Mouse (Mus musculus) embryonic facial prominence, embryonic 14.5 days (tissue): ENCODE data around the gene Rasgef1c. TPM values are rescaled to one million over a fixed set of nuclear protein-coding genes. Genes with fewer than 3 reads are reported as not detected.
A peak's percentile ranks its signal among the peaks of the same experiment; 100 is the strongest.

Experiments used
- ATAC-seq: fragments of 200-750 bp; cut with Nextera tagmentation; 2 replicates; pipeline ENCODE4 v1.8.0; 2017; ENCODE audit warnings: low read depth, moderate number of reproducible peaks, moderate TSS enrichment
- DNase-seq: peaks from one replicate; pipeline ENCODE4 v3.0.0-alpha.2; 2015; ENCODE audit warnings: low spot score
- H3K27ac ChIP-seq: fragments of 300-500 bp; sonication (generic); replicated peaks from 2 replicates; pipeline ENCODE4 v1.5.1; 2014; ENCODE audit warnings: low read depth, mild to moderate bottlenecking, low read length, moderate library complexity
- H3K27me3 ChIP-seq: fragments of 300-500 bp; sonication (generic); replicated peaks from 2 replicates; pipeline ENCODE4 v1.6.1; 2014; ENCODE audit warnings: low read length; ENCODE audit not compliant: control insufficient read depth, insufficient read depth
- H3K36me3 ChIP-seq: fragments of 300-500 bp; sonication (generic); 2 replicates; pipeline ENCODE4 v1.6.1; 2014; ENCODE audit warnings: low read length, mixed read lengths; ENCODE audit not compliant: control insufficient read depth, insufficient read depth
- H3K4me1 ChIP-seq: fragments of 300-500 bp; sonication (generic); 2 replicates; pipeline ENCODE4 v1.6.1; 2014; ENCODE audit warnings: antibody characterized with exemption, low read length; ENCODE audit not compliant: control insufficient read depth, insufficient read depth
- H3K4me2 ChIP-seq: fragments of 300-500 bp; sonication (generic); 2 replicates; pipeline ENCODE4 v1.6.1; 2014; ENCODE audit warnings: low read depth, mild to moderate bottlenecking, low read length, moderate library complexity, mixed read lengths
- H3K4me3 ChIP-seq: fragments of 300-500 bp; sonication (generic); 2 replicates; pipeline ENCODE4 v1.5.1; 2014; ENCODE audit warnings: low read depth, mild to moderate bottlenecking, low read length
- H3K9ac ChIP-seq: fragments of 300-500 bp; sonication (generic); 2 replicates; pipeline ENCODE4 v1.6.1; 2014; ENCODE audit warnings: low read depth, mild to moderate bottlenecking, low read length, moderate library complexity, mixed read lengths
- H3K9me3 ChIP-seq: fragments of 300-500 bp; sonication (generic); 2 replicates; pipeline ENCODE4 v1.6.1; 2016; ENCODE audit warnings: low read length; ENCODE audit not compliant: control insufficient read depth
- WGBS: fragments of 180-500 bp; shearing (Covaris S2); extraction: QIAGEN DNeasy Blood & Tissue Kit; methylation state at CpG from one replicate; pipeline ENCODE4 v1.1.7; 2014; 5-methylcytosine and 5-hydroxymethylcytosine counted together
- polyA plus RNA-seq: library from polyadenylated mRNA; unstranded; fragments of >200 nt; fragmentation: Nextera tagmentation; extraction: Ambion mirVana; gene quantifications from 2 replicates; pipeline ENCODE4 v1.2.1, GENCODE M21; 2014

The Rasgef1c gene
- polyA plus RNA-seq, 1 experiment from 2014 or later = 1.4 TPM

DNA sequence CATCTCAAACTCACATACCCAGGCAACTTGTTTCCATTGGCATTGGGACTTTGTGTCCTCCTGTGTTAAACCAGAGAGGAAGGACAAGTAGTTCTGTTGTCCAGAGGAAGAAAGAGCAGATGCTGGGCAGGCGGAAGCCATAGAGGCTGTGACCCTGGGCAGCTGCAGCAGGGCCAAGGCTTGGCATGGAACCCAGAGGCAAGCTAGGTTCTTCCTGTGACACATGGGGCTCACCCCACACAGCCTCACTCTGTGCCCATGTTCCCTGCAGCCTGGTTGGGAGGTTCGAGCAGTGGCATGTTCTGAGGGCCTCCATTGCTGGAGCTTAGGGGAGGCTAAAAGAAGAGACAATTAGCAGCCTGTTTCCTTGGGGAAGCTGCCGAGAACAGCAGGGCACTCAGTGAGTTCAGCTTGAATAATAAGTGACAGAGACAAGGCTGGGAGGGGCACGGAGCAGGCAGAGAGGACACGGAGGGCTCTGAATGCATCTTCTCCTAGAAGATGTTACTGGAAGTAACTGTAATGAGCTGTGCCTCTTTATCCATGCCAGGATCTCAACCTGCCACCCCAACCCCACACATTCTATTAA, 29.5 kb downstream of the Rasgef1c start:
- no peak overlapping the region for H3K9ac ChIP-seq
- no peak overlapping the region for H3K27ac ChIP-seq
- H3K4me2 ChIP-seq = no peak overlapping the region
- no peaks in the 10 kb centered on the region for H3K27me3 ChIP-seq
- no peaks in the 10 kb centered on the region for H3K9me3 ChIP-seq
- no peak for DNase-seq
- H3K4me3 ChIP-seq = no peak overlapping the region
- no peak for ATAC-seq
- no peaks in the 10 kb centered on the region for H3K36me3 ChIP-seq
- 35% methylated on average over 5 of the region's 5 CpGs for WGBS
- H3K4me1 ChIP-seq = peaks cover 8% of the 10 kb centered on the region; the same call in 1 of the 2 replicates

DNA sequence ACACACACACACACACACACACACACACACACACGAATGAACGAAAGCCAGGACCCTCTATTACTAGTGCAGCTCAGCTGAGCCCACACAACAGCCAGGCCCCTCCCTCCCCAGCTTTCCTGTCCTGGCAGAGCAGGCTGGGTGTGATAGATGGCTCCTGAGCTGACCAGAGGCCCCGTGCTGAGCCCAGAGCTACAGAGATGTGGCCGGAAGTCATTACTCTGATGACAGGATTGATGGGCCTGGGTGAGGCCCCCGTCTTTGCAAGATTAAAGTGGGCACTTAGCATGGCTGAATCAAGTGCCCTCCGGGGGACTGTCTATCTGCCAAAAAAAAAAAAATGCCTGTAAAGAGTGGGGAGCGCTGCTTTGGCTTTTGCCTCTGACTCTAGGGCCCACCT, 30.2 kb downstream of the Rasgef1c start:
- H3K4me3 ChIP-seq = no peak overlapping the region
- ATAC-seq = peak; percentile 56; the same call in 1 of the 2 replicates
- H3K27me3 ChIP-seq = no peaks in the 10 kb centered on the region
- H3K9me3 ChIP-seq = no peaks in the 10 kb centered on the region
- peaks cover 4% of the 10 kb centered on the region; the same call in 1 of the 2 replicates for H3K4me1 ChIP-seq
- no peaks in the 10 kb centered on the region for H3K36me3 ChIP-seq
- DNase-seq = no peak
- no peak overlapping the region for H3K9ac ChIP-seq
- no peak overlapping the region for H3K4me2 ChIP-seq
- no peak overlapping the region for H3K27ac ChIP-seq
- 25% methylated on average over 7 of the region's 7 CpGs for WGBS

- H3K27ac ChIP-seq = no peak overlapping the region
- no peaks in the 10 kb centered on the region for H3K4me1 ChIP-seq
- no peak overlapping the region for H3K4me3 ChIP-seq
- H3K4me2 ChIP-seq = no peak overlapping the region
- H3K9ac ChIP-seq = no peak overlapping the region
- no peak for DNase-seq
- no peaks in the 10 kb centered on the region for H3K27me3 ChIP-seq
- no peak for ATAC-seq
- no peaks in the 10 kb centered on the region for H3K36me3 ChIP-seq
- no peaks in the 10 kb centered on the region for H3K9me3 ChIP-seq
- 73% methylated on average over 1 of the region's 1 CpGs for WGBS
Measured at GRCm38 (mm10) chr11:49933811-49934210, 32.2 kb downstream of the Rasgef1c start.

DNA sequence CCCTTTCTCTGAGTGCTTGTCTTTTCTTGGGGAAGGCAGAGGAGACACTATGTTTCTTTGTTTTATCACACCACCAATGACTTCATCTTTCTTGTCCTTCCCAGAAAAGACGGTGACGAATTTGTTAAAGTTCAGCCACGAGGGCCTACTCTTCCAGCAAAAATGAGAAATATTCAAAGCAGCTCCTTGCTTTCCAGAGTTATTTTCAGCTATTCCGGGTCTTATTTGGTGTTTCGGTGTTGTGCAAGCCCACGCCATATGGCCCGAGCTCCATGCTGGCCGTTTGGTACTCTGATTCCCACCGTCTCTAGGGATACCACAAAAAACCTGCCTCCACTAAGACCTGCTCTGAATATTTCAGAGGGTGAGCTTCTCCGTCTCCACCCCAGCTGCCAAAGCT, 32.7 kb downstream of the Rasgef1c start:
- no peak for ATAC-seq
- whole genome bisulfite sequencing = 47% methylated on average over 10 of the region's 10 CpGs

DNA sequence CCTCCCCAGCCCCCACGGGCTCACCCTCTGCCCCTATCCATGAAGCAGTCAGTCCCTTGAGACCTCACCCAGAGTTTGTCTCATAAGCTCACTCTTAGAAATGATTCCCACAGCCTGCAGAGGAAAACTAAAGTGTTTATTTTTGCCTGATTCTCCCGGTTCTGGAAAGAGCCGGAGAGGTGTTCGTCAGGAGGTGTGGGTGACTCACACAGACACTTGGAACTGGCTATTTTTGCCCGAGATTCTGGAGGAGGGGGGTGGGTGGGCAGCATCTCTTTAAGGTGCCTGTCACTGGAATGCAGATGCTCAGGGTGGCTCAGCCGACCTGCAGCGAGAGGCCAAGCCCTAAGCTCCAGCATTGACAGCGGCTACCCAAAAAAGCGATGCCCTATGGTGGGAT, 34.8 kb downstream of the Rasgef1c start:
- ATAC-seq (no peak), DNase-seq (no peak)
- Histone ChIP-seq H3K9me3 (no peaks in the 10 kb centered on the region), H3K36me3 (no peaks in the 10 kb centered on the region), H3K4me1 (no peaks in the 10 kb centered on the region), H3K4me3 (no peak overlapping the region), H3K27ac (no peak overlapping the region), H3K9ac (no peak overlapping the region), H3K27me3 (no peaks in the 10 kb centered on the region), H3K4me2 (no peak overlapping the region)
- 71% methylated on average over 9 of the region's 9 CpGs for WGBS

More for the DNA sequence above, 32.7 kb downstream of the Rasgef1c start:
- H3K9ac ChIP-seq = no peak overlapping the region
- no peak overlapping the region for H3K27ac ChIP-seq
- no peaks in the 10 kb centered on the region for H3K27me3 ChIP-seq
- H3K4me2 ChIP-seq = no peak overlapping the region
- H3K36me3 ChIP-seq = no peaks in the 10 kb centered on the region
- no peak overlapping the region for H3K4me3 ChIP-seq
- H3K4me1 ChIP-seq = no peaks in the 10 kb centered on the region
- DNase-seq = no peak
- H3K9me3 ChIP-seq = no peaks in the 10 kb centered on the region

DNA sequence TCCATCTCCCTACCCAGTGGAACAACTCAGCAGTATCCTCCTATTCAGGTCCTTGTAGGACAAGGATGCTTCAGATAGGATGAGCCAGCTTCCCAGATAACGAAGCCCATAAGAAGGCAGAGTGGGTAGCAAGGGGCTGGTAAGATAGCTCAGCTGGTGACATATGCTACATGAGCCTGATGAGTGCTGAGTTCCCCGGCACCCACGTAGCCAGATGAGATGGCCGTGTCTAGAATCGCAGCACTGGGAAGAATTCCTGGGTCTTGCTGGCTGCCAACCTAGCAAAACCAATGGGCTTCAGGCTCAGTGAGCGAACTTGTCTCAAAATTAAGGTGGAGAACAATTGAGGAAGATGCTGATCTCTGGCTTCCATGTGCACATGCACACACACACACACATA, 36.1 kb downstream of the Rasgef1c start:
- 93% methylated on average over 6 of the region's 6 CpGs for WGBS

DNA sequence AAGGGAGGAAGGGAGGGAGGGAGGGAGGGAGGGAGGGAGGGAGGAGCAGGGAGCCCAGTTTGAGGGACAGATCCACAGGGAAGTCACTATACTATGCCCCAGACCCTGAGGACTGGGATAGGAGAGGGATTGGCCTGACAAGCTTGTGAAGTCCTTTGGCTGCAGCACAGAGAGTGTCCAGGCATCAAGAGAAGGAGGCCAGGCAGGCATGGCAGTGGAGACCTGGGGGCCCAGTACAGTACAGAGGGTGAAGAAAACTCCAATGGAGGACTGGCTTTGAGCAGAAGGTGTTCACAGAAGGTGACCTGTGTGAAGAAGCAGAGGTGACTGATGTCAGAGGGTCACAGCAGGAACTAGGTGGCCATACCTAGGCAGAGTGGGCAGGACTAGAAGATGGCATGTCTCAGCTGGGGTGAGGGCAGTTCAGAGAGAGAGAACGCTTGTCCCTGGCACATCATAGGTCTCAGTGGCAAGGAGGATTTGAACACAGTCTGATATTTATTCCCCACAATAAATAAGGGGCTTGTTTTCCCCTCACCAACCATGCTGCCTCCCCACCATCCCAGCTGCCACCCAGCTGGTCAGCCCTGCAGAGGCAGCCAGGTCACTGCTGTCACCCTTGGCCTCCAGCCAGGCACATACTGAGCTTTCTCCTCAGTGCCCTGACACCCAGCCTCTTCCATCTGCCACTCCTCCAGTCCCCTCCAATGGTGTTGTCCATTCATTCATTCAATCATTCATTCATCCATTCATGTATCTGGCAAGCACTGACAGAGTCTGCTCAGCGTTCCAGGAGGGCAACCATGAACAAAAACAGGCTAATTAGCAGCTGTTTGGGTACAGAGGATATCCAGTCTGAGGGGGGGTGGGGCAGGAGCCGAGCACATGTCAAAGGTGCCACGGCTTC, 36.9 kb downstream of the Rasgef1c start:
- H3K27ac ChIP-seq = no peak overlapping the region
- DNase-seq = peak; percentile 32
- no peaks in the 10 kb centered on the region for H3K4me1 ChIP-seq
- no peak overlapping the region for H3K4me3 ChIP-seq
- ATAC-seq = peak; percentile 67; the same call in 1 of the 2 replicates
- H3K27me3 ChIP-seq = no peaks in the 10 kb centered on the region
- WGBS = 49% methylated on average over 4 of the region's 4 CpGs
- no peaks in the 10 kb centered on the region for H3K9me3 ChIP-seq
- H3K9ac ChIP-seq = no peak overlapping the region
- no peaks in the 10 kb centered on the region for H3K36me3 ChIP-seq
- H3K4me2 ChIP-seq = no peak overlapping the region

More for the DNA sequence above, 36.1 kb downstream of the Rasgef1c start:
- no peak overlapping the region for H3K27ac ChIP-seq
- DNase-seq (no peak), ATAC-seq (no peak)
- H3K4me2 ChIP-seq = no peak overlapping the region
- no peak overlapping the region for H3K9ac ChIP-seq
- no peak overlapping the region for H3K4me3 ChIP-seq
- H3K4me1 ChIP-seq = no peaks in the 10 kb centered on the region
- no peaks in the 10 kb centered on the region for H3K9me3 ChIP-seq
- H3K36me3 ChIP-seq = no peaks in the 10 kb centered on the region
- no peaks in the 10 kb centered on the region for H3K27me3 ChIP-seq

DNA sequence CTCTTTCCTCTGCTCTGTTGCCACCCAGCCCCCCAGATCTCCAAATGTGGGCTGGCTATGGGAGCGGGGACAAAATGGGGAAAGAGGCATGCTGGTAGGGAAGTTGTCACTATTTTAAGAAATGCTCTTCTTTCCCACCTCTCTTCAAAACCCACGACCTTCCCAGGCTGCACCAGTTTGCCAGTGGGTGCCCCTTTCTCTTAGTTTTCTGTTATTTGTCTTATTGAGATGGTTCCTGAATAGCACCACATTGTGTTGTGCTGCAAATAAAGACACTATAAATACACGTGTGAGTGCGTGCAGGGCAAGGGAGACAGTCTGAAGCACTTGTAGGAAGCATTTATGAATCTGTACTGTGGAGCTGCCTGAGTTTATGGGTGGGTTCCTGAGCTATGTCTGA, 41.2 kb downstream of the Rasgef1c start:
- no peak for DNase-seq
- WGBS = 70% methylated on average over 4 of the region's 4 CpGs
- H3K4me2 ChIP-seq = no peak overlapping the region

More for the DNA sequence above, 41.2 kb downstream of the Rasgef1c start:
- no peak overlapping the region for H3K4me3 ChIP-seq
- H3K4me1 ChIP-seq = no peaks in the 10 kb centered on the region
- no peak for ATAC-seq
- H3K27me3 ChIP-seq = no peaks in the 10 kb centered on the region
- no peaks in the 10 kb centered on the region for H3K36me3 ChIP-seq
- peaks cover 9% of the 10 kb centered on the region; the same call in 1 of the 2 replicates for H3K9me3 ChIP-seq
- no peak overlapping the region for H3K27ac ChIP-seq
- no peak overlapping the region for H3K9ac ChIP-seq
